Mouse (Mus musculus): ENCODE data around the gene Eme2. TPM values are rescaled to one million over a fixed set of nuclear protein-coding genes. Genes with fewer than 3 reads are reported as not detected.
A peak's percentile ranks its signal among the peaks of the same experiment; 100 is the strongest.
"Not testable (repeated sequence)": the region's sequence is repeated elsewhere in the genome, so short reads cannot be mapped to it uniquely, and the experiment has no call there.

The Eme2 gene
- 23.0 and 24.9 TPM in 2 replicates for polyA plus RNA-seq (2014; fragmentation: Nextera tagmentation; extraction: Ambion mirVana)

DNA sequence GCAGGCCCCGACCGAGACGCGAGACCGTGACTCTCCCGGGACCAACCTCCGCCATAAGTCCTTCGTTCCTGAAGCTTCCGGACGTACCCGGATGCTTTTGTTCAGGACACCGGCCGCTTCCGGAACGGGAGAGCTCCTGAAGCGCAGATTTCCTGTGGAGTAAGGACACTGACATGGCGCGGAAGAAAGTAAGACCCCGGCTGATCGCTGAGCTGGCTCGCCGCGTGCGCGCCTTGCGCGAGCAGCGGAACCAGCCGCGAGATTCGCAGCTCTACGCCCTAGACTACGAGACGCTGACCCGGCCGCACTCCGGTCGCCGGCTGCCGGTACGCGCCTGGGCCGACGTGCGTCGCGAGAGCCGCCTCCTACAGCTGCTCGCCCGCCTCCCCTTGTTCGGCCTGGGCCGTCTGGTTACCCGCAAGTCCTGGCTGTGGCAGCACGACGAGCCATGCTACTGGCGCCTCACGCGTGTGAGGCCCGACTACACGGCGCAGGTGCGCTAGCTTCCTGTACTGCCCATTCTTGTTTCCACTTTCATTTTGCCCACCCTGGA, at the start of gene Eme2, which contains the start of gene Mrps34:
Gene Eme2, minus strand, starts transcription at position 93 of the 553 bp plus-strand sequence.
Gene Mrps34, plus strand, starts transcription at position 122 of the 553 bp plus-strand sequence.
- Histone ChIP-seq H3K27ac (replicated peaks; ENCODE audit: low read depth, low read length) (peak within 1 kb of the TSS; percentile 76), H3K27me3 (replicated peaks; ENCODE audit: control insufficient read depth, insufficient read depth, low read length) (no peaks in the 10 kb centered on the region), H3K4me3 (ENCODE audit: low read depth, low read length) (peak within 1 kb of the TSS; percentile 83), H3K9me3 (ENCODE audit: control insufficient read depth, low read length) (no peaks in the 10 kb centered on the region), H3K36me3 (ENCODE audit: control insufficient read depth, insufficient read depth, low read length) (peaks cover 62% of the 10 kb centered on the region), H3K4me2 (ENCODE audit: low read depth, low read length) (peak within 1 kb of the TSS; percentile 90), H3K9ac (ENCODE audit: low read depth, low read length) (peak within 1 kb of the TSS; percentile 90), H3K4me1 (ENCODE audit: control insufficient read depth, insufficient read depth, low read length) (peaks cover 10% of the 10 kb centered on the region)
- under 1% methylated on average over 32 of the region's 62 CpGs for WGBS
- ATAC-seq (ENCODE audit: low read depth) (peak; percentile 64), DNase-seq (ENCODE audit: low spot score) (peak; percentile 93)

GRCm38 (mm10) chr17:24943589-24943988, 48.7 kb upstream of the Eme2 start:
- H3K9me3 ChIP-seq (ENCODE audit: control insufficient read depth, low read length): not testable (repeated sequence)
- H3K36me3 ChIP-seq (ENCODE audit: control insufficient read depth, insufficient read depth, low read length): peaks cover 49% of the 10 kb centered on the region

GRCm38 (mm10) chr17:24943036-24943435, 48.1 kb upstream of the Eme2 start:
- 88% methylated on average over 7 of the region's 7 CpGs for WGBS
- Histone ChIP-seq H3K4me2 (ENCODE audit: low read depth, low read length) (no peak overlapping the region), H3K9ac (ENCODE audit: low read depth, low read length) (no peak overlapping the region), H3K36me3 (ENCODE audit: control insufficient read depth, insufficient read depth, low read length) (peaks cover 43% of the 10 kb centered on the region), H3K9me3 (ENCODE audit: control insufficient read depth, low read length) (no peaks in the 10 kb centered on the region), H3K4me3 (ENCODE audit: low read depth, low read length) (no peak overlapping the region), H3K27me3 (replicated peaks; ENCODE audit: control insufficient read depth, insufficient read depth, low read length) (no peaks in the 10 kb centered on the region), H3K4me1 (ENCODE audit: control insufficient read depth, insufficient read depth, low read length) (no peaks in the 10 kb centered on the region), H3K27ac (replicated peaks; ENCODE audit: low read depth, low read length) (no peak overlapping the region)
- no peak for ATAC-seq (ENCODE audit: low read depth)
- no peak for DNase-seq (ENCODE audit: low spot score)

More at GRCm38 (mm10) chr17:24943589-24943988, 48.7 kb upstream of the Eme2 start:
- ATAC-seq (ENCODE audit: low read depth); H3K27me3 ChIP-seq (replicated peaks; ENCODE audit: control insufficient read depth, insufficient read depth, low read length); DNase-seq (ENCODE audit: low spot score); H3K4me3 ChIP-seq (ENCODE audit: low read depth, low read length); H3K9ac ChIP-seq (ENCODE audit: low read depth, low read length); H3K27ac ChIP-seq (replicated peaks; ENCODE audit: low read depth, low read length); H3K4me1 ChIP-seq (ENCODE audit: control insufficient read depth, insufficient read depth, low read length); H3K4me2 ChIP-seq (ENCODE audit: low read depth, low read length): not testable (repeated sequence)
- WGBS: 89% methylated on average over 1 of the region's 1 CpGs

DNA sequence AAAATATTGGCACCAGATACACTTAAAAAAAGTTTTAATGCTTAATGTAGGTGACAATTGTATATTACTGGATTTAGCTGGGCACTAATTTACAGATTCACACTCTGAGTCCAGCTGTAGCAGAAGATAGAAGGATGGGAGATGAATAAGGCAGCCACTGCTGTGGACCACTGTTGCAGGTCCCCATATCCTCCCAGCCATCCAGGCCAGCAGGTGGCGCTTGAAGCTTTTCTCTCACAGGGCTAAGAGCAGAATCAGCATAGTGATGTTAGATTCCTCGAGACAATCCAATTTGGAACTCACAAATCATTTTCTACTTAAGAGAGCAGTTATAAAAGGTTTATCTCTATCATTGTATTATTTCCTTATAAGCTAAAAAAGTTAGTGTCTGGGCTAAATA, 47.6 kb upstream of the Eme2 start:
- H3K4me3 ChIP-seq (ENCODE audit: low read depth, low read length); H3K4me1 ChIP-seq (ENCODE audit: control insufficient read depth, insufficient read depth, low read length); H3K9ac ChIP-seq (ENCODE audit: low read depth, low read length); H3K27me3 ChIP-seq (replicated peaks; ENCODE audit: control insufficient read depth, insufficient read depth, low read length); H3K4me2 ChIP-seq (ENCODE audit: low read depth, low read length); H3K27ac ChIP-seq (replicated peaks; ENCODE audit: low read depth, low read length); DNase-seq (ENCODE audit: low spot score); H3K9me3 ChIP-seq (ENCODE audit: control insufficient read depth, low read length): not testable (repeated sequence)
- 21% methylated on average over 2 of the region's 2 CpGs for WGBS
- ATAC-seq (ENCODE audit: low read depth): 0 out of 2 replicates have a peak, but pooled peaks have one; percentile 74
- H3K36me3 ChIP-seq (ENCODE audit: control insufficient read depth, insufficient read depth, low read length): peaks cover 37% of the 10 kb centered on the region

DNA sequence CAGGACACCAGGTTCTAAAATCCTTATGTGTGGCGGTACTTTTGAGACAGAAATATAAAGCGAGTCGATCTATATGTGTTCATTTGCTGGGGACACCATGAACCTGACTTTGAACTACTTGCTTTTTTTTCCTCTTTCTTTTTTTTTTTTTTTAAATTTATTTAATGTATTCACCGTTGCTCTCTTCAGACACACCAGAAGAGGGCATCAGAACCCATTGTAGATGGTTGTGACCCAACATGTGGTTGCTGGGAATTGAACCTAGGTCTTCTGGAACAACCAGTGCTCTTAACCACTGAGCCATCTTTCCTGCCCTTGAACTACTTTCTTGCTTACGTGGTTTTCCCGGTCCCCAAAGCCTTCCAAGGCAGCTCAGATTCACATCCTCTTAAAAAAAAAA, 42.4 kb upstream of the Eme2 start:
- peak overlapping the region; percentile 96 for H3K4me3 ChIP-seq (ENCODE audit: low read depth, low read length)
- H3K9ac ChIP-seq (ENCODE audit: low read depth, low read length): peak overlapping the region; percentile 93
- peaks cover 14% of the 10 kb centered on the region; the same call in 1 of the 2 replicates for H3K36me3 ChIP-seq (ENCODE audit: control insufficient read depth, insufficient read depth, low read length)
- 43% methylated on average over 6 of the region's 6 CpGs for WGBS
- peaks cover 8% of the 10 kb centered on the region; the same call in 1 of the 2 replicates for H3K4me1 ChIP-seq (ENCODE audit: control insufficient read depth, insufficient read depth, low read length)
- no peaks in the 10 kb centered on the region for H3K9me3 ChIP-seq (ENCODE audit: control insufficient read depth, low read length)
- no peaks in the 10 kb centered on the region for H3K27me3 ChIP-seq (replicated peaks; ENCODE audit: control insufficient read depth, insufficient read depth, low read length)
- no peak for DNase-seq (ENCODE audit: low spot score)
- peak overlapping the region; percentile 85 for H3K27ac ChIP-seq (replicated peaks; ENCODE audit: low read depth, low read length)
- ATAC-seq (ENCODE audit: low read depth): no peak; the same call in 1 of the 2 replicates
- peak overlapping the region; percentile 88 for H3K4me2 ChIP-seq (ENCODE audit: low read depth, low read length)

GRCm38 (mm10) chr17:24936259-24937237, 41.7 kb upstream of the Eme2 start, which contains the start of gene Mapk8ip3:
TSS of gene Mapk8ip3 (minus strand) at chr17:24936977.
- WGBS: 0% methylated on average over 38 of the region's 78 CpGs
- H3K27me3 ChIP-seq (replicated peaks; ENCODE audit: control insufficient read depth, insufficient read depth, low read length): no peaks in the 10 kb centered on the region
- peak; percentile 98 for ATAC-seq (ENCODE audit: low read depth)
- H3K4me3 ChIP-seq (ENCODE audit: low read depth, low read length): peak within 1 kb of the TSS; percentile 96
- H3K27ac ChIP-seq (replicated peaks; ENCODE audit: low read depth, low read length): peak within 1 kb of the TSS; percentile 85
- peaks cover 8% of the 10 kb centered on the region; the same call in 1 of the 2 replicates for H3K4me1 ChIP-seq (ENCODE audit: control insufficient read depth, insufficient read depth, low read length)
- H3K9me3 ChIP-seq (ENCODE audit: control insufficient read depth, low read length): no peaks in the 10 kb centered on the region
- peaks cover 18% of the 10 kb centered on the region; the same call in 1 of the 2 replicates for H3K36me3 ChIP-seq (ENCODE audit: control insufficient read depth, insufficient read depth, low read length)
- peak within 1 kb of the TSS; percentile 88 for H3K4me2 ChIP-seq (ENCODE audit: low read depth, low read length)
- peak; percentile 96 for DNase-seq (ENCODE audit: low spot score)
- peak within 1 kb of the TSS; percentile 93 for H3K9ac ChIP-seq (ENCODE audit: low read depth, low read length)

- DNase-seq (ENCODE audit: low spot score) (no peak), ATAC-seq (ENCODE audit: low read depth) (no peak)
- H3K9ac ChIP-seq (ENCODE audit: low read depth, low read length): peak overlapping the region; percentile 93
- no peaks in the 10 kb centered on the region for H3K27me3 ChIP-seq (replicated peaks; ENCODE audit: control insufficient read depth, insufficient read depth, low read length)
- H3K36me3 ChIP-seq (ENCODE audit: control insufficient read depth, insufficient read depth, low read length): peaks cover 23% of the 10 kb centered on the region; the same call in 1 of the 2 replicates
- no peak overlapping the region for H3K27ac ChIP-seq (replicated peaks; ENCODE audit: low read depth, low read length)
- peaks cover 8% of the 10 kb centered on the region; the same call in 1 of the 2 replicates for H3K4me1 ChIP-seq (ENCODE audit: control insufficient read depth, insufficient read depth, low read length)
- H3K9me3 ChIP-seq (ENCODE audit: control insufficient read depth, low read length): no peaks in the 10 kb centered on the region
- peak overlapping the region; percentile 96 for H3K4me3 ChIP-seq (ENCODE audit: low read depth, low read length)
- peak overlapping the region; percentile 88 for H3K4me2 ChIP-seq (ENCODE audit: low read depth, low read length)
These were observed 40.8 kb upstream of the Eme2 start for GRCm38 (mm10) chr17:24935666-24936065.

GRCm38 (mm10) chr17:24934926-24935325, 40.0 kb upstream of the Eme2 start:
- Histone ChIP-seq H3K4me1 (ENCODE audit: control insufficient read depth, insufficient read depth, low read length) (peaks cover 8% of the 10 kb centered on the region; the same call in 1 of the 2 replicates), H3K9ac (ENCODE audit: low read depth, low read length) (peak overlapping the region; percentile 93), H3K4me3 (ENCODE audit: low read depth, low read length) (0 out of 2 replicates have a peak overlapping the region, but pooled peaks have one; percentile 96), H3K4me2 (ENCODE audit: low read depth, low read length) (peak overlapping the region; percentile 88; the same call in 1 of the 2 replicates), H3K9me3 (ENCODE audit: control insufficient read depth, low read length) (no peaks in the 10 kb centered on the region), H3K27ac (replicated peaks; ENCODE audit: low read depth, low read length) (no peak overlapping the region), H3K27me3 (replicated peaks; ENCODE audit: control insufficient read depth, insufficient read depth, low read length) (no peaks in the 10 kb centered on the region), H3K36me3 (ENCODE audit: control insufficient read depth, insufficient read depth, low read length) (peaks cover 23% of the 10 kb centered on the region; the same call in 1 of the 2 replicates)
- no peak for ATAC-seq (ENCODE audit: low read depth)
- WGBS: 76% methylated on average over 4 of the region's 4 CpGs
- no peak for DNase-seq (ENCODE audit: low spot score)

Measured in embryonic facial prominence, embryonic 14.5 days (tissue).